Mouse (Mus musculus): ENCODE results near the gene Sult2b1.

DNA sequence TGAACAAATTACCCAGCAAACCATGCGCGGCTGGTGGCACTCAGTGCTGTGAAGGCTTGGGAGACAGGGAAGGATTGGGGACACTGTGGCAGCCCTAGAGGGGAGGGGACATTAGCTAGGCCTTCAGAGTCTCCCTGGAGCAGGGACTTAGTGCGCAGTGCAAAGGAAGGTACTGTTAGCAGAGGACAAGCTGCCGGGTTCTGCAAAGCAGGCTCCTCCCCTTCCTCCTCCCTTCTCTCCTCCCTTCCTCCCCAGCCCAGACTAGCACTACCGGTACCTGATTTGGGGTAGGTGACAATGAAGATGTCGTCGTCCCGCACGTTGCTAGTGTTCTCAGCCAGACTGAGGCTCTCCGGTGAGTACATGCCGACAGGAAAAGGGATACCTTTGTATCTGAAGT lies 42.7 kb downstream of the Sult2b1 start:
- TF ChIP-seq POLR2A (IDR thresholded peaks at IDR 0.05; ENCODE audit: borderline replicate concordance, control insufficient read depth, low read depth, low read length) (peak; percentile 71; the same call in 1 of the 2 replicates), CTCF (IDR thresholded peaks at IDR 0.05; ENCODE audit: control insufficient read depth, insufficient read depth, low read length) (no peak)

All from bone marrow, adult 2 months (tissue).